Mouse (Mus musculus): Measurements from ENCODE around the gene Dynlrb1.

GRCm38 (mm10) chr2:155293382-155293781 lies 57.0 kb downstream of the Dynlrb1 start:
- TF ChIP-seq EP300 (IDR thresholded peaks at IDR 0.05; ENCODE audit: low read depth) (no peak), CTCF (IDR thresholded peaks at IDR 0.05; ENCODE audit: low read depth) (no peak)

Measured in liver, embryonic 14.5 days (tissue).